Mouse (Mus musculus) thymus, postnatal 25 days (tissue): ENCODE measurements around the gene Tnxb.

ENCODE experiments used
- DNase-seq: peaks from one replicate; pipeline ENCODE4 v3.0.0; 2022

The Tnxb gene

GRCm38 (mm10) chr17:34670235-34670634 is at the start of gene Tnxb:
Tnxb (plus strand) TSS chr17:34670535.
- DNase-seq = no peak

GRCm38 (mm10) chr17:34621006-34621405 is 49.3 kb upstream of the Tnxb start:
- no peak for DNase-seq

GRCm38 (mm10) chr17:34623161-34623560 is 47.2 kb upstream of the Tnxb start:
- DNase-seq = no peak

GRCm38 (mm10) chr17:34624981-34625380 is 45.4 kb upstream of the Tnxb start:
- no peak for DNase-seq

GRCm38 (mm10) chr17:34626062-34626772 is 44.1 kb upstream of the Tnxb start:
- DNase-seq = no peak

GRCm38 (mm10) chr17:34626773-34627092 is 43.6 kb upstream of the Tnxb start:
- peak; percentile 66 for DNase-seq

- peak; percentile 81 for DNase-seq
These were observed 43.0 kb upstream of the Tnxb start for GRCm38 (mm10) chr17:34627093-34627942.

- peak; percentile 75 for DNase-seq
These were observed 42.2 kb upstream of the Tnxb start, which contains the start of gene Ppt2 for GRCm38 (mm10) chr17:34627943-34628643. Ppt2 (minus strand) TSS chr17:34628510.

GRCm38 (mm10) chr17:34628644-34628967 is 41.7 kb upstream of the Tnxb start:
- DNase-seq = peak; percentile 57

- peak; percentile 65 for DNase-seq
These were observed 41.0 kb upstream of the Tnxb start, which contains the start of gene Prrt1 for GRCm38 (mm10) chr17:34629221-34629751. Prrt1 (plus strand) TSS chr17:34629533.

GRCm38 (mm10) chr17:34629796-34630603 is 40.3 kb upstream of the Tnxb start:
- peak; percentile 83 for DNase-seq

GRCm38 (mm10) chr17:34630761-34631301 is 39.5 kb upstream of the Tnxb start:
- DNase-seq = peak; percentile 77

GRCm38 (mm10) chr17:34631647-34632046 is 38.7 kb upstream of the Tnxb start:
- DNase-seq = peak; percentile 38

- peak; percentile 89 for DNase-seq
These were observed 38.1 kb upstream of the Tnxb start for GRCm38 (mm10) chr17:34632261-34632691.

- no peak for DNase-seq
These were observed 34.7 kb upstream of the Tnxb start for GRCm38 (mm10) chr17:34635671-34636070.

- DNase-seq = no peak
These were observed 32.9 kb upstream of the Tnxb start for GRCm38 (mm10) chr17:34637459-34637858.

GRCm38 (mm10) chr17:34639461-34640255 is 30.7 kb upstream of the Tnxb start:
- DNase-seq = no peak

GRCm38 (mm10) chr17:34640778-34641601 is 29.3 kb upstream of the Tnxb start:
- no peak for DNase-seq

GRCm38 (mm10) chr17:34641945-34642344 is 28.4 kb upstream of the Tnxb start:
- DNase-seq = no peak

- DNase-seq = no peak
These were observed 27.0 kb upstream of the Tnxb start for GRCm38 (mm10) chr17:34643379-34643778.
